Mouse (Mus musculus): ENCODE measurements around the gene Pdzd2. TPM values are rescaled to one million over a fixed set of nuclear protein-coding genes. Genes with fewer than 3 reads are reported as not detected.

Pdzd2 gene
- polyA plus RNA-seq, 1 experiment, result 4.6 TPM

DNA sequence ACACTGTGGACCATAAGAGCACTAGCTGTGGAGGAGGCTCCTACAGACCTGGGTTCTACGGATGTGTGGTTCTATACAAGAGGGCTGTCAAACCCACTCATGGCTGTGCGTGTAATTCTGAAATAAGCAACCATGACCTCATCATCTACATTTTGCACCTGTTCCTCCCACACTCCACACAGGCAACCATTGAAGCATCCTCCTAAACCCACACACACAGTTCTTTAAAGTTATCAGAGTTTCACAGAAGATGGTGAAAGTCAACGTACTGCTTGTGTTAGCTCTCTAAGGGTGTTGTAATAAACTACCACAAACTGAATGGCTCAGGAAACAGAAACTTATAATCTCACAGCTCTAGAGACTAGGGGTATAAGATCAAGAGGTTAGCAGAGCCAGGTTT lies 151.1 kb downstream of the Pdzd2 start:
- 31% methylated on average over 3 of the region's 3 CpGs for WGBS

GRCm38 (mm10) chr15:12586852-12587424 lies 152.8 kb downstream of the Pdzd2 start:
- no peak for TF ChIP-seq CTCF (IDR thresholded peaks at IDR 0.05; ENCODE audit: control insufficient read depth, insufficient read depth, low read length)
- TF ChIP-seq POLR2A (IDR thresholded peaks at IDR 0.05; ENCODE audit: borderline replicate concordance, control insufficient read depth, low read depth, low read length), result no peak
- H3K4me3 ChIP-seq (replicated peaks; ENCODE audit: control insufficient read depth, low read depth, low read length), result no peak overlapping the region
- no peaks in the 10 kb centered on the region; the same call in 1 of the 2 replicates for H3K4me1 ChIP-seq (ENCODE audit: control insufficient read depth, insufficient read depth, low read length)
- no peak overlapping the region for H3K27ac ChIP-seq (ENCODE audit: control insufficient read depth, insufficient read depth, low read depth, low read length, poor library complexity)
- WGBS, result 82% methylated on average over 4 of the region's 4 CpGs

More for the DNA sequence above, 151.1 kb downstream of the Pdzd2 start:
- TF ChIP-seq POLR2A (IDR thresholded peaks at IDR 0.05; ENCODE audit: borderline replicate concordance, control insufficient read depth, low read depth, low read length) (no peak), CTCF (IDR thresholded peaks at IDR 0.05; ENCODE audit: control insufficient read depth, insufficient read depth, low read length) (no peak)
- Histone ChIP-seq H3K27ac (ENCODE audit: control insufficient read depth, insufficient read depth, low read depth, low read length, poor library complexity) (no peak overlapping the region), H3K4me3 (replicated peaks; ENCODE audit: control insufficient read depth, low read depth, low read length) (no peak overlapping the region), H3K4me1 (ENCODE audit: control insufficient read depth, insufficient read depth, low read length) (no peaks in the 10 kb centered on the region; the same call in none of the 2 replicates)

- Histone ChIP-seq H3K4me1 (ENCODE audit: control insufficient read depth, insufficient read depth, low read length) (no peaks in the 10 kb centered on the region; the same call in 1 of the 2 replicates), H3K27ac (ENCODE audit: control insufficient read depth, insufficient read depth, low read depth, low read length, poor library complexity) (no peak overlapping the region), H3K4me3 (replicated peaks; ENCODE audit: control insufficient read depth, low read depth, low read length) (no peak overlapping the region)
- TF ChIP-seq POLR2A (IDR thresholded peaks at IDR 0.05; ENCODE audit: borderline replicate concordance, control insufficient read depth, low read depth, low read length) (no peak), CTCF (IDR thresholded peaks at IDR 0.05; ENCODE audit: control insufficient read depth, insufficient read depth, low read length) (peak; percentile 61)
- WGBS, result 4% methylated on average over 5 of the region's 5 CpGs
Measured at GRCm38 (mm10) chr15:12586154-12586553, 153.6 kb downstream of the Pdzd2 start.

- no peak overlapping the region for H3K27ac ChIP-seq (ENCODE audit: control insufficient read depth, insufficient read depth, low read depth, low read length, poor library complexity)
- WGBS, result 78% methylated on average over 3 of the region's 3 CpGs
- H3K4me1 ChIP-seq (ENCODE audit: control insufficient read depth, insufficient read depth, low read length), result no peaks in the 10 kb centered on the region
- H3K4me3 ChIP-seq (replicated peaks; ENCODE audit: control insufficient read depth, low read depth, low read length), result no peak overlapping the region
- TF ChIP-seq CTCF (IDR thresholded peaks at IDR 0.05; ENCODE audit: control insufficient read depth, insufficient read depth, low read length) (no peak), POLR2A (IDR thresholded peaks at IDR 0.05; ENCODE audit: borderline replicate concordance, control insufficient read depth, low read depth, low read length) (no peak)
Measured at GRCm38 (mm10) chr15:12583051-12583450, 156.7 kb downstream of the Pdzd2 start.

GRCm38 (mm10) chr15:12582471-12582870 lies 157.3 kb downstream of the Pdzd2 start:
- Histone ChIP-seq H3K4me1 (ENCODE audit: control insufficient read depth, insufficient read depth, low read length) (no peaks in the 10 kb centered on the region), H3K27ac (ENCODE audit: control insufficient read depth, insufficient read depth, low read depth, low read length, poor library complexity) (no peak overlapping the region), H3K4me3 (replicated peaks; ENCODE audit: control insufficient read depth, low read depth, low read length) (no peak overlapping the region)
- TF ChIP-seq POLR2A (IDR thresholded peaks at IDR 0.05; ENCODE audit: borderline replicate concordance, control insufficient read depth, low read depth, low read length) (no peak), CTCF (IDR thresholded peaks at IDR 0.05; ENCODE audit: control insufficient read depth, insufficient read depth, low read length) (no peak)

DNA sequence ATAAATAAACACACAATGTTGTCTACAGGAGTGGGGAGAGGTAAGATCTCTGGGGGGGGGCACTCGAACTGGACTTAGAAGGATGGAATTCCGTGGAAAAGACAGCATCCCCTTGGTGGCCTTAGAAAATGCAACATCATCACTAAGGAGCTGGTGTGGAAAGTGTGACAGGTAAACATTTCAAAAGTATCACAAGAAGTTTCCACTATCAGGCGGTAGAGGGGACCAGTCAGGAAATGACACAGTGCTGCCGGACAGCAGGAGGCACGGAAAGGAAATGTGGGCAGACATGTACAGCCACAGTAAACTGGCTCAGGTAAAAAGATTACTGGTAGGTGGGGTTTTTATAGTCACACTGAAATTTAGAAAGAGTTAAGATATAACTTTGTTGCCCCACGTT lies 160.5 kb downstream of the Pdzd2 start:
- no peak overlapping the region for H3K4me3 ChIP-seq (replicated peaks; ENCODE audit: control insufficient read depth, low read depth, low read length)
- WGBS, result 14% methylated on average over 6 of the region's 6 CpGs
- H3K4me1 ChIP-seq (ENCODE audit: control insufficient read depth, insufficient read depth, low read length), result no peaks in the 10 kb centered on the region
- TF ChIP-seq POLR2A (IDR thresholded peaks at IDR 0.05; ENCODE audit: borderline replicate concordance, control insufficient read depth, low read depth, low read length) (no peak), CTCF (IDR thresholded peaks at IDR 0.05; ENCODE audit: control insufficient read depth, insufficient read depth, low read length) (no peak)
- no peak overlapping the region for H3K27ac ChIP-seq (ENCODE audit: control insufficient read depth, insufficient read depth, low read depth, low read length, poor library complexity)

- Histone ChIP-seq H3K4me1 (ENCODE audit: control insufficient read depth, insufficient read depth, low read length) (no peaks in the 10 kb centered on the region), H3K27ac (ENCODE audit: control insufficient read depth, insufficient read depth, low read depth, low read length, poor library complexity) (no peak overlapping the region), H3K4me3 (replicated peaks; ENCODE audit: control insufficient read depth, low read depth, low read length) (no peak overlapping the region)
- WGBS, result 62% methylated on average over 5 of the region's 5 CpGs
- TF ChIP-seq POLR2A (IDR thresholded peaks at IDR 0.05; ENCODE audit: borderline replicate concordance, control insufficient read depth, low read depth, low read length) (no peak), CTCF (IDR thresholded peaks at IDR 0.05; ENCODE audit: control insufficient read depth, insufficient read depth, low read length) (peak; percentile 53)
Measured at GRCm38 (mm10) chr15:12578276-12578675, 161.4 kb downstream of the Pdzd2 start.

GRCm38 (mm10) chr15:12577715-12578114 lies 162.0 kb downstream of the Pdzd2 start:
- TF ChIP-seq POLR2A (IDR thresholded peaks at IDR 0.05; ENCODE audit: borderline replicate concordance, control insufficient read depth, low read depth, low read length), result no peak
- TF ChIP-seq CTCF (IDR thresholded peaks at IDR 0.05; ENCODE audit: control insufficient read depth, insufficient read depth, low read length), result no peak

More at GRCm38 (mm10) chr15:12577715-12578114, 162.0 kb downstream of the Pdzd2 start:
- Histone ChIP-seq H3K4me3 (replicated peaks; ENCODE audit: control insufficient read depth, low read depth, low read length) (no peak overlapping the region), H3K4me1 (ENCODE audit: control insufficient read depth, insufficient read depth, low read length) (no peaks in the 10 kb centered on the region), H3K27ac (ENCODE audit: control insufficient read depth, insufficient read depth, low read depth, low read length, poor library complexity) (no peak overlapping the region)
- WGBS, result 80% methylated on average over 6 of the region's 6 CpGs

All from bone marrow, adult 2 months (tissue).